Mouse (Mus musculus) heart, embryonic 12.5 days (tissue): ENCODE results near the gene Abcb4. TPM values are rescaled to one million over a fixed set of nuclear protein-coding genes. Genes with fewer than 3 reads are reported as not detected.
"Not testable (repeated sequence)": the region's sequence is repeated elsewhere in the genome, so short reads cannot be mapped to it uniquely, and the experiment has no call there.

Experiments
- ATAC-seq: fragments of 200-750 bp; cut with Nextera tagmentation; 2 replicates; pipeline ENCODE4 v1.8.0; 2017; ENCODE audit warnings: moderate TSS enrichment, moderate library complexity; ENCODE audit not compliant: insufficient number of reproducible peaks, low FRiP score
- H3K27ac ChIP-seq: fragments of 300-500 bp; sonication (generic); 2 replicates; pipeline ENCODE4 v1.5.1; 2016; ENCODE audit warnings: mild to moderate bottlenecking, moderate library complexity; ENCODE audit not compliant: poor library complexity, severe bottlenecking
- H3K27me3 ChIP-seq: fragments of 300-500 bp; sonication (generic); replicated peaks from 2 replicates; pipeline ENCODE4 v1.6.1; 2016; ENCODE audit warnings: mild to moderate bottlenecking, moderate library complexity
- H3K36me3 ChIP-seq: fragments of 300-500 bp; sonication (generic); 2 replicates; pipeline ENCODE4 v1.6.1; 2016; ENCODE audit warnings: mild to moderate bottlenecking, moderate library complexity
- H3K4me1 ChIP-seq: fragments of 300-500 bp; sonication (generic); replicated peaks from 2 replicates; pipeline ENCODE4 v1.6.1; 2016; ENCODE audit warnings: mild to moderate bottlenecking
- H3K4me2 ChIP-seq: fragments of 300-500 bp; sonication (generic); 2 replicates; pipeline ENCODE4 v1.6.1; 2016; ENCODE audit warnings: mild to moderate bottlenecking, moderate library complexity
- H3K4me3 ChIP-seq: fragments of 300-500 bp; sonication (generic); 2 replicates; pipeline ENCODE4 v1.5.1; 2016; ENCODE audit warnings: mild to moderate bottlenecking
- H3K9ac ChIP-seq: fragments of 300-500 bp; sonication (generic); 2 replicates; pipeline ENCODE4 v1.6.1; 2016; ENCODE audit warnings: mild to moderate bottlenecking, moderate library complexity
- H3K9me3 ChIP-seq: fragments of 300-500 bp; sonication (generic); replicated peaks from 2 replicates; pipeline ENCODE4 v1.6.1; 2016; ENCODE audit warnings: mild to moderate bottlenecking, moderate library complexity
- WGBS: fragments of 180-500 bp; shearing (Covaris S2); methylation state at CpG from one replicate; pipeline ENCODE4 v1.1.7; 2016; 5-methylcytosine and 5-hydroxymethylcytosine counted together
- polyA plus RNA-seq: library from polyadenylated mRNA; unstranded; fragments of >200 nt; fragmentation: Nextera tagmentation; extraction: Ambion mirVana; gene quantifications from 2 replicates; pipeline ENCODE4 v1.2.1, GENCODE M21; 2016

The Abcb4 gene
- polyA plus RNA-seq, 1 experiment from 2014 or later, result 1.1 TPM

- Histone ChIP-seq H3K36me3 (peaks cover 57% of the 10 kb centered on the region), H3K9ac (no peak overlapping the region), H3K9me3 (no peaks in the 10 kb centered on the region), H3K27ac (no peak overlapping the region), H3K4me3 (no peak overlapping the region), H3K4me2 (no peak overlapping the region), H3K27me3 (no peaks in the 10 kb centered on the region), H3K4me1 (no peaks in the 10 kb centered on the region)
- ATAC-seq, result no peak
- 96% methylated on average over 7 of the region's 7 CpGs for WGBS
Observed at GRCm38 (mm10) chr5:8972355-8972754, 78.8 kb downstream of the Abcb4 start.

- H3K27ac ChIP-seq, result no peak overlapping the region
Observed at GRCm38 (mm10) chr5:8974721-8975120, 81.2 kb downstream of the Abcb4 start.

GRCm38 (mm10) chr5:8985470-8985869 is 92.0 kb downstream of the Abcb4 start:
- no peaks in the 10 kb centered on the region for H3K27me3 ChIP-seq
- peaks cover 59% of the 10 kb centered on the region for H3K36me3 ChIP-seq
- WGBS, result 84% methylated on average over 3 of the region's 3 CpGs
- no peak overlapping the region for H3K4me3 ChIP-seq
- H3K27ac ChIP-seq, result no peak overlapping the region
- no peak overlapping the region for H3K4me2 ChIP-seq
- H3K9me3 ChIP-seq, result no peaks in the 10 kb centered on the region
- no peak for ATAC-seq
- no peaks in the 10 kb centered on the region for H3K4me1 ChIP-seq
- no peak overlapping the region for H3K9ac ChIP-seq

More at GRCm38 (mm10) chr5:8974721-8975120, 81.2 kb downstream of the Abcb4 start:
- Histone ChIP-seq H3K4me3 (no peak overlapping the region), H3K9ac (no peak overlapping the region), H3K9me3 (no peaks in the 10 kb centered on the region), H3K4me2 (no peak overlapping the region), H3K4me1 (no peaks in the 10 kb centered on the region), H3K36me3 (peaks cover 45% of the 10 kb centered on the region), H3K27me3 (no peaks in the 10 kb centered on the region)
- ATAC-seq, result no peak

GRCm38 (mm10) chr5:8987925-8988324 is 94.4 kb downstream of the Abcb4 start:
- ATAC-seq, result no peak
- Histone ChIP-seq H3K9me3 (no peaks in the 10 kb centered on the region), H3K27ac (no peak overlapping the region), H3K9ac (no peak overlapping the region), H3K27me3 (no peaks in the 10 kb centered on the region), H3K4me2 (no peak overlapping the region), H3K4me3 (no peak overlapping the region), H3K36me3 (peaks cover 59% of the 10 kb centered on the region), H3K4me1 (no peaks in the 10 kb centered on the region)
- WGBS, result 88% methylated on average over 5 of the region's 5 CpGs

GRCm38 (mm10) chr5:8990526-8990925 is 97.0 kb downstream of the Abcb4 start:
- no peak overlapping the region for H3K27ac ChIP-seq
- H3K27me3 ChIP-seq, result no peaks in the 10 kb centered on the region
- ATAC-seq, result no peak
- H3K4me1 ChIP-seq, result no peaks in the 10 kb centered on the region; the same call in 1 of the 2 replicates
- no peak overlapping the region for H3K9ac ChIP-seq
- H3K36me3 ChIP-seq, result peaks cover 56% of the 10 kb centered on the region
- no peaks in the 10 kb centered on the region for H3K9me3 ChIP-seq
- WGBS, result 86% methylated on average over 13 of the region's 13 CpGs
- H3K4me3 ChIP-seq, result no peak overlapping the region
- H3K4me2 ChIP-seq, result no peak overlapping the region

GRCm38 (mm10) chr5:8991626-8992025 is 98.1 kb downstream of the Abcb4 start:
- Histone ChIP-seq H3K27me3 (no peaks in the 10 kb centered on the region), H3K9me3 (no peaks in the 10 kb centered on the region), H3K4me2 (no peak overlapping the region), H3K36me3 (peaks cover 50% of the 10 kb centered on the region), H3K27ac (no peak overlapping the region), H3K4me1 (peaks cover 5% of the 10 kb centered on the region; the same call in 1 of the 2 replicates), H3K4me3 (no peak overlapping the region), H3K9ac (no peak overlapping the region)
- 90% methylated on average over 16 of the region's 16 CpGs for WGBS
- no peak for ATAC-seq

GRCm38 (mm10) chr5:8995966-8996685 is 102.6 kb downstream of the Abcb4 start:
- Histone ChIP-seq H3K9me3 (no peaks in the 10 kb centered on the region), H3K4me3 (peak overlapping the region; percentile 85), H3K27me3 (no peaks in the 10 kb centered on the region), H3K4me1 (peaks cover 10% of the 10 kb centered on the region), H3K27ac (peak overlapping the region; percentile 93), H3K4me2 (peak overlapping the region; percentile 90), H3K9ac (peak overlapping the region; percentile 92), H3K36me3 (peaks cover 25% of the 10 kb centered on the region)
- no peak for ATAC-seq
- 15% methylated on average over 13 of the region's 13 CpGs for WGBS

GRCm38 (mm10) chr5:8996686-8997512 is 103.4 kb downstream of the Abcb4 start, which contains the start of gene Crot:
Gene Crot, minus strand, starts transcription at chr5:8997324.
- peak; percentile 99 for ATAC-seq
- under 1% methylated on average over 53 of the region's 57 CpGs for WGBS
- no peaks in the 10 kb centered on the region for H3K27me3 ChIP-seq
- peaks cover 17% of the 10 kb centered on the region for H3K36me3 ChIP-seq
- peak within 1 kb of the TSS; percentile 93 for H3K27ac ChIP-seq
- peak within 1 kb of the TSS; percentile 85 for H3K4me3 ChIP-seq
- peak within 1 kb of the TSS; percentile 92 for H3K9ac ChIP-seq
- peaks cover 10% of the 10 kb centered on the region for H3K4me1 ChIP-seq
- peak within 1 kb of the TSS; percentile 90 for H3K4me2 ChIP-seq
- no peaks in the 10 kb centered on the region for H3K9me3 ChIP-seq

- ATAC-seq, result peak; percentile 20; the same call in 1 of the 2 replicates
Observed at GRCm38 (mm10) chr5:8997513-8997895, 104.0 kb downstream of the Abcb4 start.

GRCm38 (mm10) chr5:8999108-8999507 is 105.6 kb downstream of the Abcb4 start:
- Histone ChIP-seq H3K4me1 (peaks cover 10% of the 10 kb centered on the region), H3K4me3 (no peak overlapping the region), H3K9me3 (no peaks in the 10 kb centered on the region), H3K9ac (no peak overlapping the region), H3K36me3 (no peaks in the 10 kb centered on the region), H3K4me2 (no peak overlapping the region), H3K27ac (no peak overlapping the region), H3K27me3 (no peaks in the 10 kb centered on the region)
- 22% methylated on average over 4 of the region's 4 CpGs for WGBS
- no peak for ATAC-seq

More at GRCm38 (mm10) chr5:8997513-8997895, 104.0 kb downstream of the Abcb4 start:
- no peaks in the 10 kb centered on the region for H3K27me3 ChIP-seq
- H3K9me3 ChIP-seq, result no peaks in the 10 kb centered on the region
- peak overlapping the region; percentile 92 for H3K9ac ChIP-seq
- peak overlapping the region; percentile 90 for H3K4me2 ChIP-seq
- H3K4me1 ChIP-seq, result peaks cover 10% of the 10 kb centered on the region
- peak overlapping the region; percentile 85 for H3K4me3 ChIP-seq
- 6% methylated on average over 8 of the region's 8 CpGs for WGBS
- peak overlapping the region; percentile 93 for H3K27ac ChIP-seq
- peaks cover 13% of the 10 kb centered on the region for H3K36me3 ChIP-seq

- 40% methylated on average over 7 of the region's 7 CpGs for WGBS
- not testable (repeated sequence) for H3K27ac ChIP-seq, H3K36me3 ChIP-seq, H3K4me2 ChIP-seq, H3K9me3 ChIP-seq, H3K9ac ChIP-seq, H3K27me3 ChIP-seq, H3K4me3 ChIP-seq, ATAC-seq
- peaks cover 10% of the 10 kb centered on the region for H3K4me1 ChIP-seq
Observed at GRCm38 (mm10) chr5:9000006-9000405, 106.5 kb downstream of the Abcb4 start.
